ENCODE assay signal across 8 mouse cellular contexts in the genomic region with DNA sequence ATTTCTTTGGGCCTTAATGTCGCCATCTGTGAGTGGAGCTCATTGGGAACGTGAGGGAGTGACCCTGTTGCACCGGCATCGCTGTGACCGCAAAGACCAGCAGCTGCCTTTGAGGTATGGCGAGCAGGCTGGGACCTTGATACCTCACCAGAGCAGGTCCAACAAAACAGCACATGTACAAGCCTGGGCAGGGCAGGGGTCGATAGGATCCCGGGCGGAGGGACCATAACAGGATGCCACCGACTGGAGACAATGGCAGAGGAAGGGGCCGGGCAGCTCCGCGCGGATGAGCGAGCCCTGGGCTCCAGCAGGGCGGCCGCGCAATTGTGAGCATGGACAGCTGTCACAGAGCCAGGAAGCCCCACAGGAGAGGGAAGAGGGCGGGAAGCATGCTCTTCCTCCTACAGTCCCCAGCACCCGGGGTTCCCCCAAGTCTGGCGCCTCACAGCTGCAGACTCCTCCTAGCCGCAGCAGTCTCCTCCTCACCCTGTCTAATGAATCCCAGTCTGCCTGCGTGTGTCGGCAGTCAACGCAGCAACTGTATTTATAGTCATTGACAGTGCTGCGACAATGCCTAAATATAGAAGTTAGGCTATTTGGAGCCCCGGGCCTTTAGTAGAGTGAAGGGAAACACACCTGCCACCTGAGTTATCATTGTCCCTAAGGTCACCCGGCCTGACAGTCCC. TPM values are rescaled to one million over a fixed set of nuclear protein-coding genes. Genes with fewer than 3 reads are reported as not detected.
DNase-seq lines count a peak whose midpoint lies in the region; ATAC-seq lines count a peak whose summit lies in the region.

No protein-coding gene starts in this region.

- no peaks in the 10 kb centered on the region for H3K27me3 ChIP-seq in intestine, embryonic 16.5 days (replicated peaks; ENCODE audit: control insufficient read depth, insufficient read depth, low read length)
- peaks cover 17% of the 10 kb centered on the region for H3K27me3 ChIP-seq in liver, embryonic 11.5 days (replicated peaks; ENCODE audit: control insufficient read depth, insufficient read depth, low read length)
- no peaks in the 10 kb centered on the region for H3K27me3 ChIP-seq in midbrain, embryonic 16.5 days (ENCODE audit: control insufficient read depth, insufficient read depth, low read depth, low read length)
- no peaks in the 10 kb centered on the region for H3K27me3 ChIP-seq in stomach, embryonic 15.5 days (replicated peaks)

- H3K4me2 ChIP-seq in intestine, embryonic 16.5 days (ENCODE audit: low read depth, low read length) = peak overlapping the region; percentile 63
- peak overlapping the region; percentile 64 for H3K4me2 ChIP-seq in liver, embryonic 11.5 days
- H3K4me2 ChIP-seq in midbrain, embryonic 16.5 days (ENCODE audit: low read length) = peak overlapping the region; percentile 79
- H3K4me2 ChIP-seq in stomach, embryonic 15.5 days = peak overlapping the region; percentile 72

- peak; percentile 90 for ATAC-seq in intestine, embryonic 16.5 days
- ATAC-seq in liver, embryonic 11.5 days (replicated peaks; ENCODE audit: low FRiP score) = peak; percentile 56; the same call in 1 of the 2 replicates
- peak; percentile 88 for ATAC-seq in midbrain, embryonic 16.5 days
- peak; percentile 78 for ATAC-seq in stomach, embryonic 15.5 days (ENCODE audit: insufficient read depth, low FRiP score, low read depth)

- H3K9me3 ChIP-seq in intestine, embryonic 16.5 days (ENCODE audit: control insufficient read depth, low read length) = no peaks in the 10 kb centered on the region
- H3K9me3 ChIP-seq in liver, embryonic 11.5 days (ENCODE audit: control insufficient read depth, low read length) = no peaks in the 10 kb centered on the region
- no peaks in the 10 kb centered on the region for H3K9me3 ChIP-seq in midbrain, embryonic 16.5 days (replicated peaks; ENCODE audit: control insufficient read depth, low read length, poor library complexity, severe bottlenecking)
- H3K9me3 ChIP-seq in stomach, embryonic 15.5 days = no peaks in the 10 kb centered on the region

- DNase-seq in cerebellum, postnatal 25 days = peak; percentile 39 to 50
- no peak for DNase-seq in cerebellum, adult 9-10 months
- DNase-seq in embryo, embryonic 11 days = peak; percentile 64
- peak; percentile 81 to 91 for DNase-seq in heart, adult 18-20 months
- peak; percentile 53 for DNase-seq in liver, embryonic 11.5 days (ENCODE audit: low spot score)

- H3K4me1 ChIP-seq in intestine, embryonic 16.5 days (ENCODE audit: control insufficient read depth, insufficient read depth, low read length) = peaks cover 12% of the 10 kb centered on the region; the same call in 1 of the 2 replicates
- H3K4me1 ChIP-seq in liver, embryonic 11.5 days (replicated peaks; ENCODE audit: control insufficient read depth, insufficient read depth, low read length) = peaks cover 2% of the 10 kb centered on the region; the same call in 1 of the 2 replicates
- peaks cover 7% of the 10 kb centered on the region for H3K4me1 ChIP-seq in midbrain, embryonic 16.5 days (ENCODE audit: control insufficient read depth, insufficient read depth, low read length)
- H3K4me1 ChIP-seq in stomach, embryonic 15.5 days = peaks cover 15% of the 10 kb centered on the region

- H3K4me3 ChIP-seq in intestine, embryonic 16.5 days (ENCODE audit: low read length) = peak overlapping the region; percentile 34
- peak overlapping the region; percentile 19 for H3K4me3 ChIP-seq in liver, embryonic 11.5 days (ENCODE audit: low read depth, low read length)
- peak overlapping the region; percentile 40 for H3K4me3 ChIP-seq in midbrain, embryonic 16.5 days (ENCODE audit: low read depth, low read length)
- peak overlapping the region; percentile 24 for H3K4me3 ChIP-seq in stomach, embryonic 15.5 days (replicated peaks)

- no peaks in the 10 kb centered on the region for H3K36me3 ChIP-seq in intestine, embryonic 16.5 days (ENCODE audit: control insufficient read depth, insufficient read depth, low read length)
- H3K36me3 ChIP-seq in liver, embryonic 11.5 days (ENCODE audit: control insufficient read depth, insufficient read depth, low read length) = no peaks in the 10 kb centered on the region
- H3K36me3 ChIP-seq in midbrain, embryonic 16.5 days (ENCODE audit: control insufficient read depth, insufficient read depth, low read length) = no peaks in the 10 kb centered on the region
- H3K36me3 ChIP-seq in stomach, embryonic 15.5 days = no peaks in the 10 kb centered on the region

- WGBS in intestine, embryonic 16.5 days = 3% methylated on average over 28 of the region's 28 CpGs
- 1% methylated on average over 28 of the region's 28 CpGs for WGBS in liver, embryonic 11.5 days
- WGBS in midbrain, embryonic 16.5 days = 2% methylated on average over 28 of the region's 28 CpGs
- WGBS in stomach, embryonic 15.5 days = 3% methylated on average over 28 of the region's 28 CpGs

- H3K27ac ChIP-seq in intestine, embryonic 16.5 days (ENCODE audit: low read length) = peak overlapping the region; percentile 75
- peak overlapping the region; percentile 30 for H3K27ac ChIP-seq in liver, embryonic 11.5 days (ENCODE audit: low read depth, low read length)
- peak overlapping the region; percentile 44; the same call in 1 of the 2 replicates for H3K27ac ChIP-seq in midbrain, embryonic 16.5 days (ENCODE audit: low read length)
- peak overlapping the region; percentile 78 for H3K27ac ChIP-seq in stomach, embryonic 15.5 days

- peak overlapping the region; percentile 59 for H3K9ac ChIP-seq in intestine, embryonic 16.5 days (ENCODE audit: low read depth, low read length)
- H3K9ac ChIP-seq in liver, embryonic 11.5 days (ENCODE audit: low read depth, low read length) = 0 out of 2 replicates have a peak overlapping the region, but pooled peaks have one; percentile 27
- H3K9ac ChIP-seq in midbrain, embryonic 16.5 days (ENCODE audit: low read depth, low read length) = peak overlapping the region; percentile 75
- no peak overlapping the region; the same call in 1 of the 2 replicates for H3K9ac ChIP-seq in stomach, embryonic 15.5 days

RNA-seq across cellular contexts. Expression of a gene that starts 6.7 kb away (rescaled TPM):
- total RNA-seq in heart, adult 18-20 months (2021) = 10 to 100 TPM; 41.1 to 43.2 TPM
- polyA plus RNA-seq in intestine, embryonic 16.5 days (2015; fragmentation: Nextera tagmentation; extraction: Ambion mirVana) = 39.5 TPM in 2 replicates
- 16.8 and 17.2 TPM in 2 replicates for polyA plus RNA-seq in liver, embryonic 11.5 days (2014; fragmentation: Nextera tagmentation; extraction: Ambion mirVana)
- polyA plus RNA-seq in midbrain, embryonic 16.5 days (2015; fragmentation: Nextera tagmentation; extraction: Ambion mirVana) = 10.9 and 11.2 TPM in 2 replicates
- polyA plus RNA-seq in stomach, embryonic 15.5 days (2015; fragmentation: Nextera tagmentation; extraction: Ambion mirVana) = 29.8 and 33.7 TPM in 2 replicates

RNA-seq across cellular contexts. Expression of a gene that starts 32.8 kb away (rescaled TPM):
- 10 to 100 TPM; 15.2 to 15.9 TPM for total RNA-seq in heart, adult 18-20 months (2021)
- 204 and 224 TPM in 2 replicates for polyA plus RNA-seq in intestine, embryonic 16.5 days (2015; fragmentation: Nextera tagmentation; extraction: Ambion mirVana)
- polyA plus RNA-seq in liver, embryonic 11.5 days (2014; fragmentation: Nextera tagmentation; extraction: Ambion mirVana) = 375 and 420 TPM in 2 replicates
- polyA plus RNA-seq in midbrain, embryonic 16.5 days (2015; fragmentation: Nextera tagmentation; extraction: Ambion mirVana) = 92.4 and 105 TPM in 2 replicates
- polyA plus RNA-seq in stomach, embryonic 15.5 days (2015; fragmentation: Nextera tagmentation; extraction: Ambion mirVana) = 180 and 185 TPM in 2 replicates

RNA-seq across cellular contexts. Expression of a gene that starts 48.8 kb away (rescaled TPM):
- total RNA-seq in heart, adult 18-20 months (2021) = 10 to 100 TPM; 51.1 to 52.7 TPM
- polyA plus RNA-seq in intestine, embryonic 16.5 days (2015; fragmentation: Nextera tagmentation; extraction: Ambion mirVana) = 19.9 and 29.6 TPM in 2 replicates
- 23.3 and 24.3 TPM in 2 replicates for polyA plus RNA-seq in liver, embryonic 11.5 days (2014; fragmentation: Nextera tagmentation; extraction: Ambion mirVana)
- 27.4 and 28.7 TPM in 2 replicates for polyA plus RNA-seq in midbrain, embryonic 16.5 days (2015; fragmentation: Nextera tagmentation; extraction: Ambion mirVana)
- 29.2 and 34.8 TPM in 2 replicates for polyA plus RNA-seq in stomach, embryonic 15.5 days (2015; fragmentation: Nextera tagmentation; extraction: Ambion mirVana)
